Mouse (Mus musculus) midbrain, embryonic 12.5 days (tissue): ENCODE data around the gene Carm1. TPM values are rescaled to one million over a fixed set of nuclear protein-coding genes. Genes with fewer than 3 reads are reported as not detected.

ENCODE experiments used
- ATAC-seq: fragments of 200-750 bp; cut with Nextera tagmentation; 2 replicates; pipeline ENCODE4 v1.8.0; 2017; ENCODE audit warnings: low read depth, moderate TSS enrichment, moderate library complexity; ENCODE audit not compliant: low FRiP score
- H3K27ac ChIP-seq: fragments of 300-500 bp; sonication (generic); replicated peaks from 2 replicates; pipeline ENCODE4 v1.5.1; 2016; ENCODE audit warnings: mild to moderate bottlenecking
- H3K27me3 ChIP-seq: fragments of 300-500 bp; sonication (generic); 2 replicates; pipeline ENCODE4 v1.6.1; 2016; ENCODE audit warnings: mild to moderate bottlenecking
- H3K36me3 ChIP-seq: fragments of 300-500 bp; sonication (generic); 2 replicates; pipeline ENCODE4 v1.6.1; 2016
- H3K4me1 ChIP-seq: fragments of 300-500 bp; sonication (generic); 2 replicates; pipeline ENCODE4 v1.6.1; 2016
- H3K4me2 ChIP-seq: fragments of 300-500 bp; sonication (generic); replicated peaks from 2 replicates; pipeline ENCODE4 v1.6.1; 2016; ENCODE audit warnings: mild to moderate bottlenecking, moderate library complexity
- H3K4me3 ChIP-seq: fragments of 300-500 bp; sonication (generic); 2 replicates; pipeline ENCODE4 v1.5.1; 2016; ENCODE audit warnings: mild to moderate bottlenecking
- H3K9ac ChIP-seq: fragments of 300-500 bp; sonication (generic); replicated peaks from 2 replicates; pipeline ENCODE4 v1.6.1; 2016; ENCODE audit warnings: mild to moderate bottlenecking, moderate library complexity
- H3K9me3 ChIP-seq: fragments of 300-500 bp; sonication (generic); 2 replicates; pipeline ENCODE4 v1.6.1; 2016; ENCODE audit warnings: mild to moderate bottlenecking
- WGBS: fragments of 180-500 bp; shearing (Covaris S2); methylation state at CpG from one replicate; pipeline ENCODE4 v1.1.7; 2016; 5-methylcytosine and 5-hydroxymethylcytosine counted together
- microRNA counts: library from miRNA; unstranded; fragments of <30 nt; microRNA quantifications from one replicate; lab custom pipeline; 2017
- microRNA-seq: library from miRNA; unstranded; fragments of <30 nt; microRNA quantifications from one replicate; pipeline ENCODE4, GENCODE M21; 2017
- polyA plus RNA-seq: library from polyadenylated mRNA; unstranded; fragments of >200 nt; fragmentation: Nextera tagmentation; extraction: Ambion mirVana; gene quantifications from 2 replicates; pipeline ENCODE4 v1.2.1, GENCODE M21; 2016

The Carm1 gene
- polyA plus RNA-seq, 1 experiment from 2014 or later, result 65.6 TPM

DNA sequence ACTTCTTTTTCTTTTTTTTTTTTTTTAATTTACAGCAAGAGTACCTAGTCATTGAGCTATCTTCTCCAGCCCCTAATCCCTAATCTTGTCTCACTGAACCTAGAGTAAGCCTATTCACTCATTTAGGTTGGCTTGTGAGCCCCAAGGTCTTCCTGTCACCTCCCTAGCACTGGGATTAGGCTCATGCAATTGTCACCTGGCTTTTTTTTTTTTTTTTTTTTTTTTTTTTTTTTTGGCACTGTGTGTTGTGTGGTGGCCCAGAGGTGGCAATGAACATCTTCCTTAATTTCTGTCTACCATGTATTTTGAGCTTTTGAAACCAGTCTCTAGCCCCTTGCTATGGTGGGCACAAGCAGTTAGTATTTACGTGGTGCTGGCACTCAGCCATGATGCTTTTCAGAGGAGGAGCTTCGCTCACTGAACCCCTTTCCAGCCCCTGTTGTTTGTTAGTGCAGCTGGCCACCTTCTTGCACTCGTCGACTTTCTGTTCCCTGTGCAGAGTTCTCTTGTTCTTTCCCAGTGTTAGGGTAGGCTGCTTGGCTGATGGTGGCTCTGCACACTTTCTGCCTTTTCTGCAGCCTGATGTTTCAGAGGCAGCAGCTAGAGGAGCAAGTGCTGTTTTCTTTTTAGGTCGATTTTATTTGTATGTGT is 80.6 kb downstream of the Carm1 start:
- no peak overlapping the region for H3K4me3 ChIP-seq

DNA sequence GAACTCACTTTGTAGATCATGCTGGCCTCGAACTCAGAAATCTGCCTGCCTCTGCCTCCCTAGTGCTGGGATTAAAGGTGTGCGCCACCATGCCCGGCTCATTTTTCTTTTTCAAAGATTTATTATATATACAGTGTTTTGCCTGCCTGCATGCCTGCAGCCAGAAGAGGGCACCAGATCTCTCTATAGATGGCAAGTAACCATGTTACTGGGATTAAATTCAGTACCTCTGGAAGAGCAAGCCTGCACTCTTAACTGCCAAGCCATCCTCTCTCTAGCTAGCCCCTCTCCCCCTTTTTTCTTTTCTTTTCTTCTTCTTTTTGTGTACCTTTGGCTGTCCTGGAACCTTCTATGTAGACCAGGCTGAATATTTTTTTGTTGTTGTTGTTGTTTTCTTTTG is 84.0 kb downstream of the Carm1 start:
- no peaks in the 10 kb centered on the region for H3K27me3 ChIP-seq
- H3K9ac ChIP-seq, result no peak overlapping the region
- H3K9me3 ChIP-seq, result no peaks in the 10 kb centered on the region
- peaks cover 31% of the 10 kb centered on the region for H3K36me3 ChIP-seq
- ATAC-seq, result no peak
- no peak overlapping the region for H3K27ac ChIP-seq
- H3K4me3 ChIP-seq, result no peak overlapping the region
- no peaks in the 10 kb centered on the region; the same call in 1 of the 2 replicates for H3K4me1 ChIP-seq
- WGBS, result 86% methylated on average over 3 of the region's 3 CpGs
- H3K4me2 ChIP-seq, result no peak overlapping the region

More for the DNA sequence above, 80.6 kb downstream of the Carm1 start:
- H3K9me3 ChIP-seq, result no peaks in the 10 kb centered on the region
- H3K36me3 ChIP-seq, result no peaks in the 10 kb centered on the region
- H3K4me2 ChIP-seq, result no peak overlapping the region
- H3K27me3 ChIP-seq, result no peaks in the 10 kb centered on the region
- 90% methylated on average over 5 of the region's 5 CpGs for WGBS
- no peak overlapping the region for H3K9ac ChIP-seq
- no peak overlapping the region for H3K27ac ChIP-seq
- peaks cover 11% of the 10 kb centered on the region for H3K4me1 ChIP-seq
- ATAC-seq, result no peak

DNA sequence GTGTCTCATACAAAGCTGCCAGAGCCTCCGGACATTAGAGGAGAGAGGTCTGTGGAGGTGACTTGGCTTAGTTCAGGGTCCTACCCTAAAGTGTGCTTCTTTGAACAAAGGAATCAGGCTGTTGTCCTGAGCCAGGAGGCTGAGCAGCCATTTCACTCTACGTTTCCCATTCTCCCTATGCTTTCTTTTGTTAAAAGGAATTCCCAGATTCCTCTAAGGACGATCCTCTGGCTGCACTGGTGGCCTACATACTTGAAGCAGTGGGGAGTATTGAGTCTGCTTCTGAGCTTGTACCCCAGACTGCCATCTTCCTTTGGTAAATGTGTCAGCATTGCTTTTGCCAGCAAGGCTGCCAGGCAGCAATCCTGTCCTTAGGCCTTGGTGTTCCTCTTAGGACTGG is 86.4 kb downstream of the Carm1 start:
- Histone ChIP-seq H3K36me3 (peaks cover 56% of the 10 kb centered on the region), H3K4me3 (no peak overlapping the region), H3K4me1 (no peaks in the 10 kb centered on the region), H3K9ac (no peak overlapping the region), H3K4me2 (no peak overlapping the region), H3K9me3 (no peaks in the 10 kb centered on the region), H3K27me3 (no peaks in the 10 kb centered on the region), H3K27ac (no peak overlapping the region)
- no peak for ATAC-seq
- 67% methylated on average over 3 of the region's 3 CpGs for WGBS

DNA sequence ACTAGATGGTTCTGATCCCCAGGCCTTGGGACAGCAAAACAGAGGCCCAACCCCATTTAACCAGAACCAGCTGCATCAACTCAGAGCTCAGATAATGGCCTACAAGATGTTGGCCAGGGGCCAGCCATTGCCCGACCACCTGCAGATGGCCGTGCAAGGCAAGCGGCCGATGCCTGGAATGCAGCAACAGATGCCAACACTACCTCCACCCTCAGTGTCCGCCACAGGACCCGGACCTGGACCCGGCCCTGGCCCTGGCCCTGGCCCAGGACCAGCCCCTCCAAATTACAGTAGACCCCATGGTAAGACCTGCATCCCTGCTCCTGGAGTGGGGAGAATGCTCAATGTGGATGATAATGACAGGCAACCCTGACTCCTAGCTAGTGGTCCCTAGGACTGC is 88.9 kb downstream of the Carm1 start:
- no peaks in the 10 kb centered on the region for H3K4me1 ChIP-seq
- H3K9me3 ChIP-seq, result no peaks in the 10 kb centered on the region
- no peaks in the 10 kb centered on the region for H3K27me3 ChIP-seq
- ATAC-seq, result no peak
- no peak overlapping the region for H3K4me3 ChIP-seq
- no peak overlapping the region for H3K4me2 ChIP-seq
- no peak overlapping the region for H3K27ac ChIP-seq
- 88% methylated on average over 7 of the region's 7 CpGs for WGBS
- peaks cover 81% of the 10 kb centered on the region for H3K36me3 ChIP-seq
- no peak overlapping the region for H3K9ac ChIP-seq

DNA sequence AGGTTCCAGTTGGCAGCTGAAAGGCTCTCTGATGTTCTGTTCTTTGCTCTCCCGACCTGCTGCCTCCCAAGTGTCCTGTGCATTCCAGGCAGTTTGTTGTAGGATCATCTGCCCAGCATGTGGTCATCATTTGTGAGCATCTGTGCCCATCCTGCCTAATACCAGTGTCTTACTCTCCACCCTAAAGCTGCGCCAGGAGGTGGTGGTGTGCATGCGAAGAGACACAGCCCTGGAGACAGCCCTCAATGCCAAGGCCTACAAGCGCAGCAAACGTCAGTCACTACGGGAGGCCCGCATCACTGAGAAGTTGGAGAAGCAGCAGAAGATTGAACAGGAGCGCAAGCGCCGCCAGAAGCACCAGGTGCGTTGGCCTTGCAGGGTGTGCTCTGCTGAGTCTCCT is 92.3 kb downstream of the Carm1 start:
- Histone ChIP-seq H3K27me3 (no peaks in the 10 kb centered on the region), H3K4me1 (no peaks in the 10 kb centered on the region), H3K36me3 (peaks cover 100% of the 10 kb centered on the region), H3K4me3 (no peak overlapping the region), H3K9me3 (no peaks in the 10 kb centered on the region), H3K27ac (no peak overlapping the region), H3K9ac (no peak overlapping the region), H3K4me2 (no peak overlapping the region)
- 95% methylated on average over 11 of the region's 11 CpGs for WGBS
- ATAC-seq, result no peak

MicroRNA genes within 50 kb of the gene (microRNA counts, 519-probe panel; counts per million panel counts)
- not detected for microRNA mmu-miR-1946b (lab: Ali Mortazavi, UCI)

Small RNA genes lying within 50 kb of the gene (microRNA-seq; reads per million reads assigned to microRNA genes)
- not detected for gene Mir1946b

Other genes starting within 250 kb of the Carm1 start
- 0.39 and 0.78 TPM in 2 replicates for gene Ap1m2, start 234.6 kb upstream of the Carm1 start, polyA plus RNA-seq
- 71.3 and 74.1 TPM in 2 replicates for gene Slc44a2, start 226.2 kb upstream of the Carm1 start, polyA plus RNA-seq
- gene Ilf3, start 179.0 kb upstream of the Carm1 start, polyA plus RNA-seq, result 314 and 322 TPM in 2 replicates
- gene Qtrt1, start 135.1 kb upstream of the Carm1 start, polyA plus RNA-seq, result 45.3 and 50.7 TPM in 2 replicates
- gene Dnm2, start 122.0 kb upstream of the Carm1 start, polyA plus RNA-seq, result 76.6 and 76.7 TPM in 2 replicates
- 67.6 and 76.5 TPM in 2 replicates for gene Tmed1, start 36.6 kb upstream of the Carm1 start, polyA plus RNA-seq
- 5.9 and 7.0 TPM in 2 replicates for gene AB124611, start 20.7 kb upstream of the Carm1 start, polyA plus RNA-seq
- 57.6 and 60.9 TPM in 2 replicates for gene Timm29, start 45.8 kb downstream of the Carm1 start, polyA plus RNA-seq
- gene Yipf2, start 45.9 kb downstream of the Carm1 start, polyA plus RNA-seq, result 20.8 and 21.2 TPM in 2 replicates
- gene Smarca4, start 69.3 kb downstream of the Carm1 start, polyA plus RNA-seq, result 178 and 189 TPM in 2 replicates
- 39.5 and 43.5 TPM in 2 replicates for gene Ldlr, start 176.6 kb downstream of the Carm1 start, polyA plus RNA-seq
- 74.2 and 87.2 TPM in 2 replicates for gene Spc24, start 213.4 kb downstream of the Carm1 start, polyA plus RNA-seq